ENCODE assay signal across 19 mouse cellular contexts in genomic region chr7:123992121-123992520, GRCm38 (mm10). TPM values are rescaled to one million over a fixed set of nuclear protein-coding genes. Genes with fewer than 3 reads are reported as not detected.
"Had no signal": no experiment of that assay in that cellular context is flagged by ENCODE, and none has a peak within 500 bp of the region (broad histone marks: within the 10 kb centered on the region; RNA-seq: fewer than 3 reads in every experiment).

No protein-coding gene starts in this region.

- H3K27ac ChIP-seq: neural tube, embryonic 12.5 days; neural tube, embryonic 13.5 days; neural tube, embryonic 15.5 days; stomach, embryonic 15.5 days; stomach, postnatal 0 days had no signal

- H3K4me2 ChIP-seq: neural tube, embryonic 12.5 days; neural tube, embryonic 13.5 days; neural tube, embryonic 15.5 days; stomach, embryonic 15.5 days had no signal

- H3K36me3 ChIP-seq: neural tube, embryonic 12.5 days; neural tube, embryonic 13.5 days; neural tube, embryonic 15.5 days; stomach, embryonic 15.5 days had no signal

- H3K4me3 ChIP-seq: neural tube, embryonic 12.5 days; neural tube, embryonic 13.5 days; neural tube, embryonic 15.5 days; stomach, embryonic 15.5 days had no signal

- DNase-seq: right cerebral cortex, adult 18-20 months; right cerebral cortex, postnatal 14 days; right cerebral cortex, postnatal 25 days; right cerebral cortex, postnatal 4 days; spleen, adult 18-20 months; thymus, adult 18-20 months; thymus, adult 2 months; thymus, postnatal 14 days; thymus, postnatal 25 days; thymus, postnatal 36 days; thymus, postnatal 4 days had no signal

- H3K9me3 ChIP-seq: neural tube, embryonic 12.5 days; neural tube, embryonic 13.5 days; neural tube, embryonic 15.5 days; stomach, embryonic 15.5 days had no signal

- H3K9ac ChIP-seq: neural tube, embryonic 12.5 days; neural tube, embryonic 13.5 days; neural tube, embryonic 15.5 days; stomach, embryonic 15.5 days had no signal

- H3K4me1 ChIP-seq: neural tube, embryonic 12.5 days; neural tube, embryonic 13.5 days; neural tube, embryonic 15.5 days; stomach, embryonic 15.5 days had no signal

- H3K27me3 ChIP-seq: neural tube, embryonic 12.5 days; neural tube, embryonic 15.5 days had no signal

RNA-seq across cellular contexts. Expression of gene Hs3st4, which starts 9.5 kb away (rescaled TPM):
- total RNA-seq: neutrophil, adult 5-6 weeks had no signal
- polyA plus RNA-seq: spleen, adult 2 months; thymus, postnatal 0 days had no signal
